Mouse (Mus musculus) CH12.LX (cell line): ENCODE measurements around the gene Wdr90.

Experiments
- CTCF ChIP-seq, 2 experiments: IDR thresholded peaks in 1 of 2; conservative IDR thresholded peaks in 1 of 2; 2 replicates each; pipeline ENCODE4 v1.5.1; 2011 to 2012; ENCODE audit warnings: low read depth in 2 of 2, low read length in 2 of 2, improper control_type of control experiment in 1 of 2, inconsistent platforms in 1 of 2, mild to moderate bottlenecking in 1 of 2, moderate library complexity in 1 of 2
- E2F4 ChIP-seq: IDR thresholded peaks from 2 replicates; pipeline ENCODE4 v1.6.1; 2011; ENCODE audit warnings: low read depth, low read length, improper control_type of control experiment; ENCODE audit not compliant: insufficient replicate concordance
- MAX ChIP-seq: IDR thresholded peaks from 2 replicates; pipeline ENCODE4 v1.6.1; 2011; ENCODE audit warnings: low read length, improper control_type of control experiment
- MEF2A ChIP-seq: IDR thresholded peaks from 2 replicates; pipeline ENCODE4 v1.6.1; 2014; ENCODE audit warnings: low read depth, mild to moderate bottlenecking, inconsistent platforms, low read length, improper control_type of control experiment, borderline replicate concordance
- POLR2A ChIP-seq: IDR thresholded peaks from 2 replicates; pipeline ENCODE4 v1.6.1; 2011; ENCODE audit warnings: low read depth, mild to moderate bottlenecking, improper control_type of control experiment, low read length
- UBTF ChIP-seq: IDR thresholded peaks from 2 replicates; pipeline ENCODE4 v1.6.1; 2012; ENCODE audit warnings: low read depth, mild to moderate bottlenecking, inconsistent platforms, low read length, improper control_type of control experiment, moderate library complexity
- USF1 ChIP-seq: IDR thresholded peaks from 2 replicates; pipeline ENCODE4 v1.6.1; 2014; ENCODE audit warnings: low read depth, mild to moderate bottlenecking, inconsistent platforms, low read length, improper control_type of control experiment
- ZC3H11A ChIP-seq: IDR thresholded peaks from 2 replicates; pipeline ENCODE4 v1.6.1; 2012; ENCODE audit warnings: low read depth, mild to moderate bottlenecking, inconsistent platforms, low read length, improper control_type of control experiment

DNA sequence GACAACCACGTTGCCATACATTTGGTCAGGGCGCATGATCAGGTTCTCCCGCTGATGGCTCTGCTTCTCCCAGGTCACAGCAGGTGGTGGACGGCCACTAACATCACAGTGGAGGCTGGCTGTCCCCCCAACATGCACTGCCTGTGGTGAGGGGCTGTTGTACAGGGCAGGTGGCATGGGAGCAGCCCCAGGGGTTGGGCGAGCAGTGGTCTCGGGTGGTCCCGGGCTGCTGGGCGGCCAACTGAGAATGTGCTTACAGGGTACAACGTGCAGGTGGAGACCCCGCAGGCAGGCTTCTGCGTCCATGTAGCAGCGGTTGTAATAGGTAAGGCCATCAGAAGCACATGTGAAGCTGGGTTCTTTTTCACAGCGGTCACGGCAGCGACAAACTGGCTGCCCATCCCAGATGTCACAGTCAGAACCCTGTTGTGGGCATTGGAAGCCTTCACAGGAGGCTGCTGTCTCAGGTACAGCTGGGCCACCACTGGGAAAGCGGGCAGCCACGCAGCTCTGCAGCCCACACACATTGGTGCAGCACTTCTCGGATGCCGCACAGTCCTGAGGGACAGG lies 17.4 kb upstream of the Wdr90 start:
- TF ChIP-seq UBTF (no peak), CTCF (conservative IDR thresholded peaks at IDR 0.05 in 1 of 2, IDR thresholded peaks at IDR 0.05 in 1 of 2; ENCODE audit: low read depth in 2 of 2, low read length in 2 of 2) (no peak), E2F4 (no peak), ZC3H11A (no peak), USF1 (no peak), POLR2A (no peak), MEF2A (no peak), MAX (no peak)
